Mouse (Mus musculus): ENCODE results near the gene Rras2.
A peak's percentile ranks its signal among the peaks of the same experiment; 100 is the strongest.

Gene Rras2

DNA sequence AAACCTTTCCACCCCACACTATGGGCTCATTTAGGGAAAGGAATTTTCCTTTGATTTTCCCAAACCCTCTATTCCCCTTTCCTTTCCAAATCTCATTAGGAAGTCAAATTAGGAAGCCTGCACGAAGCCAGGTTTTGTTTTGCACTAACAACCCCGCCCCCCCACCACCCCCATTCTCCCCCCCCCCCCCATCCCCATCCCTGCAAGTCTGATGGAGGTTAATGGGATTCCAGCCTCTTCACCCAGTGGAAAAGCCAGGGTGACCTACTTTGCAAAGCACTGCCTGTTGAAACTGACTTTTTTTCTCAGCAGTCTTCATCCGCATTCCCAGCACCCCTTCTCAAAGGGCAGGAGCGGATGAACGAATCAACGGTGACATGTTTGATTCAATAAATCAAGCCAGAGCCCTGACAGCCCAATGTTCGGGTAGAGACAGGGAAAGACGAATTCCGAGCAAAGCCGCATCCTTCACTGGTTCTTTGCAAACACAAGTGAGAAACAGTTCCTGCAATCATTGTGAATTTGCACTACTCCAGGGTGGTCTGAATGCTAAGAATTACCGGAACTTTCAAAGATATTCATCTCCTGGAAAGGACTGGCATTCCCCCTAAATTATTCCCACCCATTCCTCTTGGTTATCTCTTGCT is 97.4 kb downstream of the Rras2 start:
- DNase-seq: no peak

- DNase-seq: no peak
Measured at GRCm38 (mm10) chr7:114018861-114019260, 98.7 kb downstream of the Rras2 start.

- DNase-seq: no peak
Measured at GRCm38 (mm10) chr7:114016001-114016949, 101.3 kb downstream of the Rras2 start.

- no peak for DNase-seq
Measured at GRCm38 (mm10) chr7:114011726-114012443, 105.7 kb downstream of the Rras2 start.

DNA sequence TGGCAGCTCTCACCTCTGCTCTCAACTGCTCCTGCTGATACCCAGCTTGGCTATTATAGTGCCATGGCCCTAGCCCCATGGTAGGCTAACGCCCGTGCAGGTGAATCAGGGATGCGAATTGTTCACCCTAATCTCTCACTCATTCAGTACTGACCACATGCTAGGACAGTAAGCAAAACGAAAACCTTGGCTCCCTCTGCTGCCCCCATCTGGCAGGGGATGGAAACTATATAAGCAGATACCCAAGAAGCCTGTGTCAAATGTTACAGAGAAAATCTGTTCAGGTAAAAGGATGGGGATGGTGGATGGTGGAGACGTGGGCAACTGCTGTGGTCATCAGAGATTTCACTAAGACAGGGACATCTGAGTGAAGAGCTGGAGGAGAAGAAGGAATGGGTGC is 110.0 kb downstream of the Rras2 start:
- peak; percentile 22 to 39 for DNase-seq

GRCm38 (mm10) chr7:114006456-114006855 is 111.1 kb downstream of the Rras2 start:
- DNase-seq: no peak

- no peak for DNase-seq
Measured at GRCm38 (mm10) chr7:114005499-114005898, 112.1 kb downstream of the Rras2 start.

- DNase-seq: no peak
Measured at GRCm38 (mm10) chr7:114004171-114004570, 113.4 kb downstream of the Rras2 start.

DNA sequence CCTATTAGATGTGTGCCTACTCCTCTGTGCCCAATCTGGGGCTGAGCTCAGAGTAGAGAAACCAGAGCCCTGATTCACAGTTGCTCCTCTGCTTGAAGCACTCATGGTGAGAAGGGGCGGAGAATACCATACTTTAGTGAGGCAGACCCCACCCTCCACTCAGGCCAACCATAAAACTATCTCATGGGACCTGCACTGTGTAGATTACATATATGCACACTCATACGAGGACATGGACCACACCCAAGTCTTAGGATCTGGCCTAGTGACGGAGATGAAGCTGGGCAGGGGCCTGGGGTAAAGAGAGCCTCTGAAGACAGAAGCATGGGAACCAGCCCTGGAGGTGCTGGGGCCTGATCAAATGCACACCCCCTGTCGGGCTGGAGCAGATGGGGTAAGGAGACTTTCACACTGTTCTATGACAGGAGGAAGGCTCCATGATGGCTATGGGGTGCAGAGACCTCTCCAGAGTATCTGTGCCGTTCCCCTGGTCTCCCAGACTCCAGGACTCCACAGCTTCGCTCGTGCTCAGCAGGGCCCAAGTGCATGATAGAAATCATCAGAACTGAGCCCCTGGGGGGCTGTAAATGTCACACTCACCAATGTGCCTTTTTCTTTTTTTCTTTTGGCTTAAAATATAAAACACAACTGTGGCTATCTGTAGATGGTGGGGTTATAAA is 119.8 kb downstream of the Rras2 start:
- no peak for DNase-seq

Measured in thymus, postnatal 36 days (tissue).